Mouse (Mus musculus) v-Abl transformed pro-B cells (cell line): ENCODE results near the gene Gramd2.
"Not testable (repeated sequence)": the region's sequence is repeated elsewhere in the genome, so short reads cannot be mapped to it uniquely, and the experiment has no call there.

Experiments
- in situ Hi-C, 2 experiments: fragments of 400-800 bp; cut with MboI; formaldehyde crosslinking; loops; one replicate each; pipeline ENCODE4 v1.15.1; 2025; ENCODE audit not compliant: unreplicated experiment in 2 of 2

Gene Gramd2

GRCm38 (mm10) chr9:59751966-59752365 lies 72.0 kb downstream of the Gramd2 start:
- in situ Hi-C loops = no loop called here

GRCm38 (mm10) chr9:59755199-59755598 lies 75.3 kb downstream of the Gramd2 start:
- in situ Hi-C loops = no loop called here

- in situ Hi-C loops = not testable (repeated sequence)
Observed at GRCm38 (mm10) chr9:59757016-59757415, 77.1 kb downstream of the Gramd2 start.

- in situ Hi-C loops = no loop called here
Observed at GRCm38 (mm10) chr9:59760515-59760914, 80.6 kb downstream of the Gramd2 start.

DNA sequence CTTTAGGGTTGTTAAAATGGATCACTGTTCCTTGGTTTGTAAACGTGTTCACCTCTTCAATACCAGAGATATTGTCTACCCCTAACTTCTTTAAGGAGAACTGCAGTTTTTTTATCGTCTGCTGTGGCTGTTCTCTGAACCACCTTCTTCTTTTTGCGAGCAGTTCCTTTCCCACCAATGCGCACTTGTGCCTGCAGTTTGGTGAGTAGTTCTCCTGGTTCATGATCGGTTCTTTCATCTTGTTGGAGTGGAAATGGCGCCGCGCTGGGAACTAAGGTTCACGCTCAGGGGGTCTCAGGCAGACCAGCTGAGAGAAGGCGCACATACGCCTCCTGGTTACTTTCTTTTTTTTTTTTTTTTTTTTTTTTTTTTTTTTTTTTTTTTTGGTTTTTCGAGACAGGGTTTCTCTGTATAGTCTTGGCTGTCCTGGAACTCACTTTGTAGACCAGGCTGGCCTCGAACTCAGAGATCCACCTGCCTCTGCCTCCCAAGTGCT lies 87.1 kb downstream of the Gramd2 start:
- in situ Hi-C loops = not testable (repeated sequence)
